Mouse (Mus musculus) bone marrow macrophage, adult 2 months (primary cell): Measurements from ENCODE around the gene Zfp61. TPM values are rescaled to one million over a fixed set of nuclear protein-coding genes. Genes with fewer than 3 reads are reported as not detected.
"Not testable (repeated sequence)": the region's sequence is repeated elsewhere in the genome, so short reads cannot be mapped to it uniquely, and the experiment has no call there.

ENCODE experiments used
- H3K27ac ChIP-seq: 2 replicates; pipeline ENCODE4 v1.5.1; 2012; ENCODE audit warnings: low read depth, low read length; ENCODE audit not compliant: insufficient read depth
- H3K4me1 ChIP-seq: 2 replicates; pipeline ENCODE4 v1.6.1; 2012; ENCODE audit warnings: low read length; ENCODE audit not compliant: control insufficient read depth, insufficient read depth
- H3K4me3 ChIP-seq: 2 replicates; pipeline ENCODE4 v1.5.1; 2012; ENCODE audit warnings: mild to moderate bottlenecking, low read length, moderate library complexity; ENCODE audit not compliant: insufficient read depth
- CTCF ChIP-seq: IDR thresholded peaks from 2 replicates; pipeline ENCODE4 v1.5.1; 2012; ENCODE audit warnings: low read depth, mild to moderate bottlenecking, low read length, moderate library complexity
- POLR2A ChIP-seq: IDR thresholded peaks from 2 replicates; pipeline ENCODE4 v1.6.1; 2012; ENCODE audit warnings: mild to moderate bottlenecking, low read depth, low read length, borderline replicate concordance
- polyA plus RNA-seq: library from polyadenylated mRNA; stranded (reverse); fragments of >200 nt; gene quantifications from 2 replicates; pipeline ENCODE4 v1.2.4, GENCODE M21; 2012; ENCODE audit not compliant: missing spikeins, insufficient read depth, insufficient read length

Zfp61 gene
- polyA plus RNA-seq, 1 experiment = 10.0 TPM

DNA sequence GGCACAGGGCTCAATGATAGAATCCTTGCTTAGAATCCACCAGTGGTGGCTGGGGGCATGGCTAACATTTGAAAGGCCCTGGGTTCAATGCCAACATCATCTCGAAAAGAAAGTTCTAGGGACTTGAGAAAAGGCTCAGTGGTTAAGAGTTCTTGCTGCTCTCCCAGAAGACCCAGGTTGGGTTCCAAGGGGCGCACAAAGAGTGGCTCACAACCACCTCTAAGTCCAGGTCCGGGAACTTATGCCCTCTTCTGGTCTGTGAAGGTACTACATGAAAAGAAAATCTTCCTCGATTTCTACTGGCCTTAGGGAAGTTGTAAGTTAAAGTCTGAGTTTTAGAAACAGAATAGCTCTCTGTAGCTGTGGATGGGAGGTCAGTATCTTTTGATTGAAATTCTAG is 14.9 kb downstream of the Zfp61 start:
- Histone ChIP-seq H3K4me1 (no peaks in the 10 kb centered on the region), H3K27ac (no peak overlapping the region), H3K4me3 (no peak overlapping the region)
- peak; percentile 33; the same call in 1 of the 2 replicates for TF ChIP-seq CTCF
- no peak for TF ChIP-seq POLR2A

DNA sequence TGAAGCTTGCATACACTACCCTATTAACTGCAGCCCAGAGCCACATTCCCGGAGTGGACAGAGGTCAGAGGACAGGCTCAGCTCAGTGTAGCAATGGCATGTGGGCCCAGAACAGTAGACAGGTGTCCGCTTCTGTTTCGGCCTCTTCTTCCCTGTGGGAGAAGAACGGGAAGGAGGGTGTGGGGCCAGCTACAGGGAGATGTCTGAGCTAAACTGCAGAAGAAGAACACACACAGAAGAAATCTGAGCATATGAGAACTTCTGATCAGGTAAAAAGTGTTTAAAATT is 20.2 kb downstream of the Zfp61 start:
- Histone ChIP-seq H3K27ac (no peak overlapping the region), H3K4me3 (no peak overlapping the region), H3K4me1 (no peaks in the 10 kb centered on the region)
- no peak for TF ChIP-seq POLR2A
- no peak for TF ChIP-seq CTCF

DNA sequence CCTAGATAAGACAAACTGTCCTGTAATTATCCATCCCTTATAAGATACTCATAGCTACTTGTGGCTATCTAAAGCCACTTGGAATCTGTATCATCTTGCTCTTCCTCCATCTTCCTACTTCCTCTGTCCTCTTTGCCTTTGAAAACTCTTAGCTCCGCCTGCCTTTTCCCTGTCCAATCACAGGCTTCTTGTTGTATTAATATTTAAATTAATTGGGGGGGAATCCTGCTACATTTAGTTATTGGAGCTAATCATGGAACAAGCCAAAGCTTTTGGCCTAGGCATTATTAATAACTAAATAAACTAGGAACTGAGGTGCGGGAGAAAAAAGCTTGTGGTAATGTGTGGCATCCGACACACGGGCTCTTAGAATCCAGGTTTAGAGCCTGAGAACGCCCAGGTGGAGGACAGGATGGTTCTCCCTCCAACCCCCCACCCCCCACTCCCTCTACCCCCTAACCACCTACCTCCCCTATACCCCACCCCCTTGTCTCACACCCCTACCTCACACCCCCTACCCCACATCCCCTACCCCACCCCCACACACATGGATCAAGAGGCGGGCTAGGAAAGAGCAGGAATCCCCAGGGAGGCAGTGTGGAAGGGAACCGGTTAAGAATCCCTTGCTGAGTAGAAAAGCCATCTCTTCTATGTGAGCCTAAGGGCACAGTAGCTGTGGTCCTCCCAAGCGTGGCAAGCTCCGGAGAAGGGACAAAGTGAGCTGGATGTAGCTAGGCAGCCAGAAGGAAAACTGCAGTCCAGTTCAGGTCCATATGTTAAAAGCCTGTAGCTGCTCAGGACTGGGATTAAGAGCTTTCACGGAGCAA is 20.8 kb downstream of the Zfp61 start:
- no peak for TF ChIP-seq POLR2A
- no peak for TF ChIP-seq CTCF
- Histone ChIP-seq H3K27ac (no peak overlapping the region), H3K4me3 (no peak overlapping the region), H3K4me1 (no peaks in the 10 kb centered on the region)

DNA sequence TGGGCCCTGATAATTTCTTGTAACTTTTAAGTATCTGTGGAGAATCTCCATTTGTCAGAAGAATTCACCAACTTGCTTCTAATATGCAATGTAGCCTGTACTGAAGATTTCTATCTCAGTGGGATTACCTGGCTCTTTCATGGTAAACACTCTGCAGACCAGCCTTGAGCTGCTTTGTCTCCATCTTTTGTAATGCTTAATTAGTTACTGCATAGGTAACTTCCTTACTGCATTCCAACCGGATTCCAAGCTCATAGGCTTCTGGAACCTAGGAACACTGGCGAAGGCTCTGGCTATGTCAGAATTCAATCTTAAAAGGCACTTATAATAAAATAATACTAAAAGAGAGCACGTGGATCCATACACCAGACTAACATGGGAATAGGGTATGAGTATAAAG is 22.3 kb downstream of the Zfp61 start:
- not testable (repeated sequence) for H3K4me3 ChIP-seq, H3K27ac ChIP-seq, H3K4me1 ChIP-seq

DNA sequence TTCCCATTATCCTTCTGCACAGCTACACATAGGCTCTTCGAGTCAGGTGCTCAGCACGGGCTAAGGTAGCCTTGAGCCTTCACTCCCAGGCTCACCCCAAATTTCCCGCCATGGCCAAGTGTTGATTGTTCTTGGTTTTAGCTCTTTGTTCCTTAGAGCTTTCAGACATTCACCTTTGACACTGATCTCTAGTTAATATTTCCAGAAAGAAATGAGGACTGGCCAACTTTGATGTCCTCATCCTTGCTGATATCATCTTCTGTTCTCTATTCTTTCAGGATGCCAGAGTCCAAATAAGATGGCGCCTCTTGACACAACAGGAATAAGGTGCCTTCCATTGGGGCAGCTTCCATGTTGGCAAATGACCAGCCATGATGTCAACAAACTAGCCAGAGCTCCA is 26.6 kb downstream of the Zfp61 start:
- no peak overlapping the region for H3K27ac ChIP-seq
- H3K4me1 ChIP-seq = peaks cover 7% of the 10 kb centered on the region
- no peak overlapping the region for H3K4me3 ChIP-seq
- TF ChIP-seq POLR2A (no peak), CTCF (no peak)

DNA sequence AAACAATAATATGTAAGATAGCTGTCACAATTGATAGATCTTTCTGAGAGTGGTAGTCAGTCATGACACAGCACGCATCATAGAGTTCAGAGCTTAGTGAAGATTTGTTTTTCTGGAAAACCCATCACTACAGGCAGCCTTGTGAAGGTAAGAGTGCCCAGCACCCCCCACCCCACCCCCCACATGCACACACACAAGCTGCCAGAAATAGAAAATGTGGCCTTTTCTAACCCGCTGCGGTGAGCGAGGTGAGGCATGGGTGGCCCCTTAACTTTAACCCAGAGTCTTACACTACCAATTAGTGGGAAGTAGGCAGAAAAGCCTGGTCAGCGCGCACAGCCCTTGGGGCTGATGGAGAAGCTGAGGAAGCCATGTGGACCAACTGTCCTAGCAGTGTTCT is 29.8 kb downstream of the Zfp61 start:
- Histone ChIP-seq H3K4me3 (no peak overlapping the region), H3K27ac (no peak overlapping the region), H3K4me1 (peaks cover 7% of the 10 kb centered on the region)
- TF ChIP-seq CTCF (no peak), POLR2A (no peak)

DNA sequence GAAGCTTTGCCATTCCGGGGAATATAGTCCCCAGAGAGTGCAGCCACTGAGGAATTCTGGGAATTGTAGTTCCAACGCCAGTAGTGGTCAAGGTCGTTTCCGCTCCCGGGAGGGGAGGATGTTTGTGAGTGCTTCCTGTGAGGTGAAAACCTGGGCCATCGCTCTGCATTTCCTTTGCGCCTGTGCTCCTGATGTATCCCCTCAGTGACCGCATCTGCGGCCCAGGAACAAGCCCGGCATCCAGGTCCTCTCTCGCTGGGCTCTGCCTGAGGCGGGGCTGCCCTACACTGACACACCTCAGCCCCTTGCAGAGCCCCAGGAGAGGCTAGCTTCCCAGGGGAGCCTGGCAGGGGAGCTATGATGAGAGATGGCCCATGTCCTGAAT is 30.8 kb downstream of the Zfp61 start, which contains the start of gene Zfp93:
Zfp93 (plus strand) TSS at position 133 of the 385 bp plus-strand sequence.
- peak within 1 kb of the TSS; percentile 93 for H3K4me3 ChIP-seq
- no peak within 1 kb of the TSS for H3K27ac ChIP-seq
- TF ChIP-seq POLR2A = no peak
- TF ChIP-seq CTCF = no peak
- peaks cover 7% of the 10 kb centered on the region for H3K4me1 ChIP-seq

DNA sequence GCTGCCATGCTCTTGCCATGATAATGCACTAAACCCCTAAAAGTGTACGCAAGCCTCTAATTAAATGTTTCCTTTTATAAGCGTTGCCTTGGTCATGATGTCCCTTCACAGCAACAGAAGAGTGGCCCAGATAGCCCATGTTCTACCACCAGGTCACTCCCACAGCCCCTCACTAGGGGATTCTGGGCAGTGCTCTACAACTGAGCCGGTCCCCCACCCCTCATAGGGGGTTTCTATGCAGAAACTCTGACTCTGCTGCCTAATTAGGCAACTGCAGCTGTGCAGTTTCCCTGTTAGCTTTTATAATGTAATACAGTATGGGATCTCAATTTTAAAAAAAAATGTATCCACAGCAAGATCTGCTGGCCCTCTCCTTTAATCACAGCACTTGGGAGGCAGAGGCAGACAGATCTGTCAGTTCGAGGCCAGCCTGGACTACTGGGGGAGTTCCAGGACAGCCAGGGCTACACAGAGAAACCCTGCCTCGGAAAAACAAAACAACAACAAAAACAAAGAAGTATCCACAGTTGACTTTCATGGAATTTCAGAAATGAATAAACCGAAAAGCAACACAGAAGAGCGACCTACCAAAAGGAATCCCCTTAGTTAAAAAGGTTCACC is 31.3 kb downstream of the Zfp61 start:
- TF ChIP-seq POLR2A (no peak), CTCF (no peak)
- Histone ChIP-seq H3K27ac (no peak overlapping the region), H3K4me3 (peak overlapping the region; percentile 93), H3K4me1 (peaks cover 7% of the 10 kb centered on the region)

DNA sequence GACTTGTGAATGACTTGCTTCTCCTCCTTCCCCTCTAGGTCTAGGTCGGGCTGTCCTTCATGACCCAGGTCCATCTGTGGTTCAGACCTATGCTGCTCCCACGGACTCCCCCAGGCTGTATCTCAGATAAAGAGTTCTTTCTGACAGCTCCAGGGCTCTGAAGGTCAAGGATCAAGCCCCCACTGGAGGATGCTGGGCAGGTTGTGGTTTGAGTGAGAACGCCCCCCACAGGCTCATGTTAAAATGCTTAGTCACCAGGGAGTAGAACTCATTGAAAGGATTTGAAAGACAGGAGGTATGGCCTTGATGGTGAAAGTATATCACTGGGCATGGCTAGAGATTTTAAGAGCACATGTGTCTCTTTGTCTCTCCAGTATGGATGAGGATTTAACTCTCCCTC is 31.8 kb downstream of the Zfp61 start:
- TF ChIP-seq POLR2A (no peak), CTCF (no peak)
- Histone ChIP-seq H3K4me1 (peaks cover 7% of the 10 kb centered on the region), H3K27ac (no peak overlapping the region), H3K4me3 (no peak overlapping the region)
